In the genomic region with DNA sequence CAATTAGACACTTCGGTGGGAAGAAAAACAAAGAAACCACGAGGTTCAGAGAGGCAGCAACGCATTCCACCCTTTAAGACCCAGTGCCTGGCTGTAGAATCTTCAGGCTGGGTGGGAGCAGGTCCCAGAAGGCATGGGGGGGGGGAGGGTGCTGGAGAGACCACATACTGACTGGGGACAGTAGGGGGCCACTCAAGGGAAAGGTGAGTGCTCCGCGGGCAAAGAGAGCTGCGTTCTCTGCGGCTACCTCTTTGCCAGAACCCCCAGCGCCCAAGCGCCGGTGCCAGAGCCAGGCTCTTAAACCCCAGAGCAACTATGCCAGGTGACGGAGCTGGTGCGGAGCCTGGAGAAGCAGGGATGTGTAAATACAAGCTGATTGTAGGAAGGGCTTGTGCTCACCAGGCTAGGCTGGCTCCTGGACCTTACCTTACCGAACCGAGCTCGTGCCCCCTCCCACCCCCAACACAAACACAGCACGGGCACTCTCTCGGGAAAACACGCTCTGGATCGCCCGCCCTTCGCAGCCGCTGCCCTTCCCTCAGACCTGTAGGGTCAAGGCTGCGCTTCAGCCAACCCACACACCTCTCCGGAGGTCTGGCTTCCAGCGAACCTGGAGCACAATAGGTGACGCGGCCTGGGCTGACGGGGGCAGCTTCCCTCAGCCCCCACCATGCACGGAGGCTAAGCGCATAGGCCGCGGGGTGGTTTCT, we compare ENCODE assay signal across 8 mouse cellular contexts. TPM values are rescaled to one million over a fixed set of nuclear protein-coding genes. Genes with fewer than 3 reads are reported as not detected.
DNase-seq lines count a peak whose midpoint lies in the region; ATAC-seq and TF ChIP-seq lines count a peak whose summit lies in the region.

No protein-coding gene starts in this region.

- no peak for ATAC-seq in heart, embryonic 16.5 days (replicated peaks; ENCODE audit: extremely low read depth, insufficient read depth, low FRiP score)
- peak; percentile 31 for ATAC-seq in lung, postnatal 0 days

- peak overlapping the region; percentile 93 for H3K4me2 ChIP-seq in heart, embryonic 16.5 days (ENCODE audit: low read depth, low read length)
- peak overlapping the region; percentile 84 for H3K4me2 ChIP-seq in lung, postnatal 0 days (replicated peaks; ENCODE audit: low read depth, low read length)

- H3K9ac ChIP-seq in heart, embryonic 16.5 days (ENCODE audit: low read length) = peak overlapping the region; percentile 64; the same call in 1 of the 2 replicates
- peak overlapping the region; percentile 32; the same call in 1 of the 2 replicates for H3K9ac ChIP-seq in lung, postnatal 0 days (replicated peaks; ENCODE audit: low read depth)

- TF ChIP-seq EP300 in lung, postnatal 0 days (IDR thresholded peaks at IDR 0.05) = no peak

- WGBS in heart, embryonic 16.5 days = 2% methylated on average over 32 of the region's 32 CpGs
- 2% methylated on average over 32 of the region's 32 CpGs for WGBS in lung, postnatal 0 days

- H3K4me1 ChIP-seq in heart, embryonic 16.5 days (ENCODE audit: control insufficient read depth, insufficient read depth, low read length) = peaks cover 9% of the 10 kb centered on the region
- H3K4me1 ChIP-seq in lung, postnatal 0 days (ENCODE audit: insufficient read depth, low read depth, low read length) = peaks cover 7% of the 10 kb centered on the region; the same call in 1 of the 2 replicates

- no peak for DNase-seq in left cerebral cortex, adult 2 months (ENCODE audit: extremely low spot score in 1 of 2, low spot score in 2 of 2)
- no peak for DNase-seq in left cerebral cortex, postnatal 4 days
- DNase-seq in cerebellum, adult 11-12 months = peak; percentile 59
- peak; percentile 35 for DNase-seq in lung, postnatal 0 days (ENCODE audit: low spot score)
- no peak for DNase-seq in left cerebral cortex, adult 9 months (ENCODE audit: low spot score in 2 of 2)
- DNase-seq in layer of hippocampus, adult 8-10 months (ENCODE audit: low spot score in 2 of 2) = no peak
- no peak for DNase-seq in layer of hippocampus, adult 18-20 months (ENCODE audit: low spot score in 2 of 2)

- H3K27me3 ChIP-seq in heart, embryonic 16.5 days (ENCODE audit: control insufficient read depth, insufficient read depth, low read length) = peaks cover 42% of the 10 kb centered on the region
- peaks cover 17% of the 10 kb centered on the region; the same call in 1 of the 2 replicates for H3K27me3 ChIP-seq in lung, postnatal 0 days (replicated peaks; ENCODE audit: insufficient read depth, low read length)

- no peaks in the 10 kb centered on the region for H3K36me3 ChIP-seq in heart, embryonic 16.5 days (ENCODE audit: control insufficient read depth, insufficient read depth)
- H3K36me3 ChIP-seq in lung, postnatal 0 days (ENCODE audit: insufficient read depth, low read length) = no peaks in the 10 kb centered on the region

- no peaks in the 10 kb centered on the region for H3K9me3 ChIP-seq in heart, embryonic 16.5 days (replicated peaks; ENCODE audit: control insufficient read depth, low read length)
- no peaks in the 10 kb centered on the region for H3K9me3 ChIP-seq in lung, postnatal 0 days (ENCODE audit: low read length)

- H3K4me3 ChIP-seq in left cerebral cortex, adult 2 months = peak overlapping the region; percentile 87
- peak overlapping the region; percentile 62 for H3K4me3 ChIP-seq in heart, embryonic 16.5 days (ENCODE audit: low read length)
- peak overlapping the region; percentile 71 for H3K4me3 ChIP-seq in lung, postnatal 0 days (ENCODE audit: low read depth, low read length)

- H3K27ac ChIP-seq in left cerebral cortex, adult 2 months = peak overlapping the region; percentile 98
- H3K27ac ChIP-seq in heart, embryonic 16.5 days (ENCODE audit: low read length) = no peak overlapping the region
- peak overlapping the region; percentile 54; the same call in 1 of the 2 replicates for H3K27ac ChIP-seq in lung, postnatal 0 days (ENCODE audit: low read length)

- intact Hi-C loops in left cerebral cortex, adult 2 months (cut with DNase I) = loop anchor here (2.0 to 10.0 kb wide), 2 partner anchors 19 to 165 kb away; a partner anchor contains a TSS
- intact Hi-C loops in left cerebral cortex, postnatal 4 days (cut with DNase I) = no loop called here

- TF ChIP-seq CTCF in left cerebral cortex, adult 2 months (IDR thresholded peaks at IDR 0.05) = no peak
- no peak for TF ChIP-seq CTCF in lung, postnatal 0 days (IDR thresholded peaks at IDR 0.05)

RNA-seq across cellular contexts. Expression of a gene that starts 41.1 kb away (rescaled TPM):
- 10 to 100 TPM; 88.1 to 91.0 TPM for total RNA-seq in left cerebral cortex, adult 2 months (2021)
- total RNA-seq in left cerebral cortex, postnatal 4 days (2021) = 10 to 100 TPM; 64.4 to 66.5 TPM
- 1.2 and 1.8 TPM in 2 replicates for polyA plus RNA-seq in heart, embryonic 16.5 days (2015; fragmentation: Nextera tagmentation; extraction: Ambion mirVana)
- polyA plus RNA-seq in lung, postnatal 0 days (2015; fragmentation: Nextera tagmentation; extraction: Ambion mirVana) = 4.2 and 4.4 TPM in 2 replicates
- total RNA-seq in layer of hippocampus, adult 8-10 months (2022) = 10 to 100 TPM; 38.6 to 44.0 (median 40.6) TPM
- total RNA-seq in layer of hippocampus, adult 18-20 months (2021) = 10 to 100 TPM; 38.8 to 40.3 TPM

RNA-seq across cellular contexts. Expression of a gene that starts 54.9 kb away (rescaled TPM):
- total RNA-seq in left cerebral cortex, adult 2 months (2021) = 10 to 100 TPM; 82.3 to 86.4 TPM
- 10 to 100 TPM; 61.0 to 67.6 TPM for total RNA-seq in left cerebral cortex, postnatal 4 days (2021)
- polyA plus RNA-seq in heart, embryonic 16.5 days (2015; fragmentation: Nextera tagmentation; extraction: Ambion mirVana) = 29.0 and 31.9 TPM in 2 replicates
- 40.8 and 41.4 TPM in 2 replicates for polyA plus RNA-seq in lung, postnatal 0 days (2015; fragmentation: Nextera tagmentation; extraction: Ambion mirVana)
- 100 to 1,000 TPM in 2 of 4 experiments, 10 to 100 TPM in 2; 86.0 to 149 (median 114) TPM for total RNA-seq in layer of hippocampus, adult 8-10 months (2022)
- 10 to 100 TPM; 80.5 to 87.2 TPM for total RNA-seq in layer of hippocampus, adult 18-20 months (2021)

Comparison
In these comparisons a context has a peak if more than half of its experiments do, and no peak if none do; other contexts are left out.
1. DNase-seq: peak in cerebellum, adult 11-12 months (single experiment) and lung, postnatal 0 days (single experiment); none in left cerebral cortex, adult 2 months (0 of 2), left cerebral cortex, postnatal 4 days (single experiment), left cerebral cortex, adult 9 months (0 of 2), layer of hippocampus, adult 8-10 months (0 of 2) and layer of hippocampus, adult 18-20 months (0 of 2).
2. Peak in every context shown above with its lines, with median percentiles within 50 percentile points of each other: H3K4me3 ChIP-seq.